Mouse (Mus musculus) spleen, postnatal 10 days (tissue): ENCODE results near the gene Il7r.
A peak's percentile ranks its signal among the peaks of the same experiment; 100 is the strongest.
"Not testable (repeated sequence)": the region's sequence is repeated elsewhere in the genome, so short reads cannot be mapped to it uniquely, and the experiment has no call there.

Experiments
- DNase-seq, 2 experiments: peaks; one replicate each; pipeline ENCODE4 v3.0.0; 2021 to 2022; ENCODE audit warnings: low spot score in 2 of 2

Gene Il7r

DNA sequence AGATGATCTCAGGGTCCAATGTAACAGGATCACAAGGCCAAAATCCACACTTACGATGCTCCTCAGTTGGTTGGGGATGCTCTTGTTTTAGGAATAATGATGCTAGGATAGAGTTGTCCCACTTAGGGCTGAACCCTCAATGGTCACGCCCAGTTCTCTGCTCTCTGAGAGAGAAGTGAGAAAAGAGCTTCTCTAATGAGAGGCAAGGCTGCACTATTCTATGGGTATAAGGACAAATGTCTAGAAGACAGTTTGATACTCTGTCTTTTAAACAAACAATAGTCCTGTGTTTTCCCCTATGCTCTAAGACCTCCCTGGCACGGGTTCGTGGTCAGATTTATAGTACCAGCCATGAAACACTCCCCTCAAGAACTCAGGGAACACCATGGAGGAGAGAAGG, at the start of gene Il7r:
Gene Il7r (minus strand): TSS at position 101 of the 400 bp plus-strand sequence.
- DNase-seq, result no peak

DNA sequence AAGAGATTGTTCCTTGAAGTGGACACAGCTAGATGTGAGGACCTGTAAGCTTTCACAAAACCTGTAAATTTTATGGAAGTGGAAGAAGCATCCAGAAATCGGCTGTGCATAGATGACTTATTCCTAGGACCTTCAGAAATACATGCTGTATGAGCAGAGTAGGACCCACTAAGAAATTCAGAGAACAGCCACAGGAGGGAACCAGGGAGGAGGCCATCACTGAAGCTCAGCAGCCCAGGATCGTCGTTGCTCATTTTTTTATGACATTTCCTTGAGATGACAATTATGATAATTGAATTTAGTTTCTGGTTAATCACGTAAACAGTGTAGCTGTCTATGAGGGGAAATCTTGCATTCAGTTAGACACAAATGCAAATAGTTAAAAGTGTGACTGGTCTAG, 47.3 kb upstream of the Il7r start:
- DNase-seq, result peak in 1 of 2 experiments; percentile 33

DNA sequence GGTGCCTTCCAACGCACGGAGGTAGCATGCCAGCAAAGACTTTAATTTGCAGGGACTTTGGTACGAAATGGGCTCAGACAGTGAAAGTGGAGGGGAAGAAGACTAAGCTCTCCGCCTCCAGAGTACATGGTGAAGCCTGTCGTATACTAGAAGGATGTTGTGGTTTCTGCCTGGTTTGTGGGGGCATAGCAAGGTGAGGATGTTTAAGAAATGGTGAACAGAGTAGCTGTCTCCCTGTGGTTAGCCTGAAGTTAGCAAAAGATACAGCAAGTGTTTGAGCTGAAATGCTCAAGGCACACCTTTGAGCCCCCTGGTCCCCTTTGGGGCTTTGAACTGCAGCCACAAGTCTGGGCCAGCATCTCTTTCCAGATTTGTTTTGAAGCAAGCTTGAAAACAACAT, 44.8 kb upstream of the Il7r start:
- DNase-seq, result no peak

DNA sequence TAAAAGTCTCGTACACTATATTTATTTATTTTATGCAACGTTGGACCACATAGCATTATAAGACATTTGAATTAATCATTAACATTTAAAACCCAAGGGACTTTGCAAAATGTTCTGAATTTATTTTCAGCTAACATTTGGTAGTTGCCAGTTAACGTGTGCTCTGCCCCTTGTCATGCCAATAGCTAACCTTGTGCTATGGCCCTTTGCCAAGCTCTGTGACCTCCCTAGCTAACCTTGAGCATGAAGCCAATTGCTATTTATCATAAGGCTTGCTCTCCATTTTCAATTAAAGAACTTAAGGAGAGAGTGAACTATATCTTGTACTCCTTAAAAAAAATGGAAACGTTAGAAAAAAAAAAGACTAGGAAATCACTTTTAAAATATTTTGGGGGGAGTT, 43.4 kb upstream of the Il7r start:
- no peak for DNase-seq

DNA sequence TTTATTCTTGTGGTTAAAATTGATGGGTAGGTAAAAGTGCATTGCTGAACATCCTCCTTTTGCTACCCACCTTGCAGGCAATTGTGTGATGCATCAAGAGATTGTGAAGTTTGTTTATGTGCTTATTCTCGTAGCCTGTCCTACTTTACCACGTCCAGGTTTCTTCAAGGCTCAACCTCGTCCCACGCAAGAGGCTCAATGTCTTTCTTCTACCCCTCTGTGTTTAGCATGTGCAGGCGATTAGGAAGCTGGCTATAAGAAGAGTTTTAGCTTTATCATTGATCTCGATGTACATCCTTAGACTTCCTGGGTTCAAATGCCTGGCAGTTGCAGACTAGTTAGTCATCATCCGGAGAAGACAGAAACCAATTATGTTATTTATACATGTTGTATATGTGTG, 42.7 kb upstream of the Il7r start:
- DNase-seq, result no peak

DNA sequence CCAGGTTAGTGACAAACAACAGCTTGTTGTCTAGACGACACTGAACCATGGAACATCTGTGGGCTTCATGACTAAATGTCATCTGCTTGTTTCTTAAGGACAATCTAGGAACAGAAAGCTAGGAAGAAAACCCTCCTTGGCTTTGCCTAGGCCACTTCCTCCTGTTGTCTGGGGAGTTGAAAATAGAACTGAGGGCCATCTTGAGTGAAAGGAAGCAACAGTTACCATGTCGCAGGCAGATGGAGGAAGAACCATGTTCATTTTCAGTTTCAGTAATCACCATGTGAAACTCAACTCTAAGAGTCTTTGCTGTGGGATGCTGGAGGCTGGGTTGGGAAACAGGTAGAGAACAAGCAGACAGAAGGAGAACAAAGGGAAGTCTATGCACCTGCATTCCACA, 41.9 kb upstream of the Il7r start:
- DNase-seq, result no peak

DNA sequence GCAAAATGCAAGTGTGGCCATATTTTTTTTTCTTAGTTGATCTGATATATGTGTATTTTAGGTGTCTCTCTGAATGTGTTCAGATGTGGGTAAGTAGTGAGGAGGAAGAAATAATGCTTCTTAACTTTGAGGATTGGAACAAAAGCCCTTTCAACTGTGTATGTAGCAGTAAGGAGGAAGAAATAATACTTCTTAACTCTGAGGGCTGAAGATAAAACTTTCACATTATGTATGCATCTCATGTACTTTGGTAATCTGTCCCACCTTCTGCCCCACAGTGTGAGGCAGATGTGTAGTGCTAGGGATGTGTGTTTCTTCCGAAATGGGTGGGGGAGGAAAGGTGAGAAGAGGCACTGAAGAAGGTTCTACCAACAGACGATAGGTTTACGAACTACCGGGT, 37.3 kb upstream of the Il7r start:
- DNase-seq, result no peak

DNA sequence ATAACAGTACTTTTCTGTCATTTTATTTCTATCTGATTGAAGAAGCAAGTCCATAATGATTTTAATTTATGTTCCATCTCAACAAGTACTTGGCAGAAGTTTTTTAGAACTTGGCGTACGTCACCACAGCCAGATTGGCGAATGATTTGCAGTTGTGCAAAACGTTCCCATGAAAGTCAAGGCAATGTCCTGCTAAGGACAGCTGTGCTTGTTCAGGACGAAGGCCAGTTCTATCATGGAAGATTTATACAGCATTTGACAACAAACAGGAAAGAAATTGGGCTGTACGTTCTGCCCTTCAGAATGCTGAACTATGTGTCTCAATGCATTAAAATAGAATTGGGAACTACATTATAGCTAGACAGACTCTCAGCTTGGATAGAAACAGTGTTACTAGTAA, 35.4 kb upstream of the Il7r start:
- DNase-seq, result no peak

DNA sequence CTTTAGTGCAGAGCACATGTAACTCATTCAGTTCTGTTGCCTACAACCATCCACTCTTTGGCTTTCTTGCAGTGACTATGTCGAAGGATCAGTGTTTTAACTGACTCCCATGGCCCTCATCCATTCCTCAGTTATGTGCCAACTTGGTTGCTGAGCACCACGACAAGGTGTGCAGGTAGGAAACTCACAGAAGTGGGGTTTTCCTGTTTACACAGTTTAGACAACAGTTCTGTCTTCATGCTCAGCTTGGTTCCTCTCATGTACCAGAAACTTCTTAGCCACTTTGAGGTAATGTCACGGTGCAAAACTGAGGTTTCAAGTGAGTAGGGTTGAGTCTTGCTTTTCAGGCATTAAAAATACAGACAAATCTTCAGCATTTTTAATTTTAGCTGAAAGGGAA, 34.2 kb upstream of the Il7r start:
- DNase-seq, result no peak

DNA sequence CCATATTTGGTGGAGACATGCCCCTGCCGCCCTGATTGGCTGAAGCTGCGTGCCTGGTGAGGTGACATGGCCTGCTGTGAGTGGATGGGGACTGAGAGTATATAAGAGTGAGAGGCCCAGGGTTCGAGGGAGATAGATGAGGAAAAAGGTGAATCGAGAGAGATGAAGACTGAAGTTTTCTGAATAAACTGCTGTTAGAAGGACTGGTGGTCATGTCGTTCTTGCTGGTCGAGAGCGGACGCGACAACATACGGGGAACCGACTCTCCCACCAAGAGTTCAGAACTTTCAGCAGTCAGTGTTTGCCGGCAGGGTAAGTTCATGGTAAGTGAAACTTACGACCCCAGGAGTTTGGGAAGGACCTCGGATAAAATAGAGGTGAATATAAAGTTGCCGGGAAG, 27.3 kb upstream of the Il7r start:
- DNase-seq, result not testable (repeated sequence)

DNA sequence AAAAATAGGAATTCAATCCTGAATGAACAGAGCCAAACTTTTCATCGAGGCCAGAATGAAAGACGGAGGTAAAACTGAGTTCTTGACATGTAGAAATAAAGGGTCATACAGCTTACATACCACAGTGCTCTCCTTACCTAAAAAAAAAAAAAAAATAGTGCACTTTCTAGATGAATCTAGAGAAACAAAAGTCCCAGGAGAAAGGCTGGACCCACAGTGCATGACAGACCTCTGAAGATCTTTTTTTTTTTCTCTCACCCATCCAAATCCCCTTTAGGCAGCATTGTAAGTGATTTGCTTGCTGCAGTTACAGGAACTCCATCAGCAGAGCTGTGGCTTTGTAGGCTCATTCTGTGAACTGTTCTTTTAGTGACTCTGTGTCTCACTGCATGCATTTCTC, 19.0 kb upstream of the Il7r start:
- DNase-seq, result no peak

DNA sequence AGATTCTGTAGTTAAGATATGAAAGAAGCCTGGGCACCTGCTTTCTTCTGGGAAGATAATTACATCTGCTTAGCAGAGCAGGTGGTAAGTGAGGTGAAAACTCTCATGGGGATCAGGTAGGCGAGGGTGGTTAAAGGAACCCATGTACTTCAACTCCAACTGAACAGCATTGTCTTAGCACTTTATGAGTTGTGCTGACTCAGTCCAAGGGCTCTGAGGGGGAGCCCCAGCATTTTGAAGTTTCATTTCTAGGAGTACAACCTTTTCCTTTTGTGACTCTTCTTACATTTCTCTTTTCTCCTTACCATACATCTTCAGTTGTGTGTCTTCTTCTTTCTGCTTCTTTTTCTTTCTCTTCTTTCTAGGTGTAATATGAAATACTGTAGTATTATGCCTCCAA, 5.2 kb upstream of the Il7r start:
- no peak for DNase-seq

DNA sequence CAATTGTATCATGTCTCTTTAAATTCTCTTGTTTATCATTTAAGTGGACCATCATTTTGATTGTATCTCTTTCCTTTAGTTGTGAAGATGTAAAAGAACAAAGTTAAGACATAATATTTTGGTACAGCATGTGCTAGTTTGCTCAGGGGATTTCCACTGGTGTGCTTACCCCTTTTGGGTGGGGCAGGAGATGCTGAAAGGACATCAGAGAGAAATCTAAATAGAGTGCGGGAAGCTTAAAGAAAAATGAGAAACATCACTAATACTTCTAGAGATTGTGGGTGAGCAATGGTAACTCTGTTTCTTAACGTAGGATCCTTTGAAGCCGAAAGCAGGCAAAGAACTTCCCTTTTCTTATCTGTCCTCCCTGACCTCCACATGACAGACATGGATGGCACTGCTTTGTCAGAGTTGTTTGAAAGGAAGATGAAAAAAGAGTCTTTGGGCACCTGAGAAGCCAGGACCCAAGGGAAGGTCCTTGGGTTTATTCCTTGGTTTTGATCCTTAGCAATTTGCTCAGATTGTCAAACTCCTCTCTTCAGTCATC, 3.5 kb upstream of the Il7r start:
- DNase-seq, result no peak

DNA sequence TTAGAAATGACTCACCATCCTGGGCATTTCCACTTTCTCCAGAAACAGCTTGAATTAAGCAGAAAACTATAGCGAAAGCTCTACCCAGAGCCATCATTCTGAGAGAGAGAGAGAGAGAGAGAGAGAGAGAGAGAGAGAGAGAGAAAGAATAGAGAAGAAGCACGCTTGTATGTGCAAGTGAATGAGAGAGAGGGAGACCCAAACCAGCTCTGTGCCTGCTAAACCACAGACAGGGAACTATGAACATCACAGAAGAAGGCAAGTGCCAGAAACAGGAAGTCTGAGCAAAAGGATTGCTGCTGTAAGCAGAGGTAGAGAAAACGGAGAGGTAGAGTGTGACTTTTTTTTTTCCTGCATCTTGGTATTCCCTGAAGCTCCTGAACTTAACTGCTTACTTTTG, 330 bp downstream of the Il7r start:
- DNase-seq, result peak in 1 of 2 experiments; percentile 17

DNA sequence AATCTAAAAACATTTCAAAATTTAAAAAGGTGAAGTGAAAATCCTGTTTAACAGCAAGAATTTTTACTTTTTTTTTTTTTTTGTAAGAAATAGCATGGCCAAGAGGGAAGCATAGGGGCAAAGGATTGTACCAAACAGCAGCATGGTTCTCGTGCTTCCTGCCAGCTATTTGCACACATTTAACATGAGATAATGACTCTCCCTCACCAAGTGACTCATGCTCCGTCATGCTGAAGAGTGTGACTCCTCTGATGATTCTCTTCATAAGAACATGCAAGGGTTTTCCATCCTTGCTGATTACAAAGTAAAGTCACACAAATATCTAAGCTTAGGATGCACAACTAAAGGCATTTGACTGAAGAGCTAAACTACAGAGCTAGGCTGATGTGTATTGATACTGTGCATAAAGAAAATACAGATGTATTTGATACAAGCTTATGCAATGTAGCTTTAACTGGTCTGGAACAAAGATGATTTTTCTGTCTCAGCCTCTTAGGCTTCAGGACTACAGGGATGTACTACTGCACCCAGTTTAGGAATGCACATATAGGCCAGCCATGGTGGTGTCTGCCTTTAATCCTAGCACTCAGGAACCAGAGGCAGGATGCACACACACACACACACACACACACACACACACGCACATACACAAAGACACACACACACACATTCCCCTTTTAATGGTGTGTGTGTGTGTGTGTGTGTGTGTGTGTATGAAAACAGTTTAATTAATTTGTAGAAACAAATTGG, 1.6 kb downstream of the Il7r start:
- peak in 1 of 2 experiments; percentile 15 for DNase-seq

DNA sequence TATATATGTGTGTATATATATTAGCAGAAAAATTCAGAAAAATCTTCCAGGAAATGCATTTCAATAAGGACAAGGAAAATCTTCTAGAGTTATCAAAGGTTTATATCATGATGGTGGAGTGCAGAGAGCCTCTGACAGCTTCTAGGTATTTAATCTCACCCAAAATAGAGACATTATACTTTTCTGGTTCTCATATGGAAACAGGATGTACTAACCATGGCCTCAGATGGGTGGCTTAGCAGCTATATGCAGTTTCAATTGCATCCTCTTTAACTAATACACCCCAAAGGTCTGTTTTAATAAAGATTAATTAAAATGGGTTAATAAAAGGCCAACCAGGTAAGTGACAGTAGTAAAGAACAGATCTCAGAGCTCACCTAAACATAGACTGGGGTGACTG, 3.6 kb downstream of the Il7r start:
- DNase-seq, result no peak

DNA sequence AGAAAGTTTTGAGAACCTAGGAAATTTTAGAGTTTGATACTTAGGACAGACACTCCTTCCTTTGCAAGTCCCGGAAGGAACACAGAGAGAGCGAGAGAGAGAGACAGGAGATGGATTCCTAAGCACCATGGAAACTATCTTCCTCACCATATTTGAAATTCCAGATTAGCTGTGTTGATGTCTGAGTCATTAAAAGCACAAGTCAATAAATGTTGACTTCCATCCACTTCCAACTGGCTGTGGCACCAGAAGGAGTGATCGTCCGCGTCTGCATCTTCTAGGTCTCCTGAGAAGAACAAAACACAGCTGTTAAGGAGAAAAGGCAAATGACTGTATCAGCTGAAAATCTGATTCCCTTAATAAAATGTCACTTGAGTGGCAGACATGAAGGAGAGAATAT, 5.1 kb downstream of the Il7r start:
- DNase-seq, result no peak

DNA sequence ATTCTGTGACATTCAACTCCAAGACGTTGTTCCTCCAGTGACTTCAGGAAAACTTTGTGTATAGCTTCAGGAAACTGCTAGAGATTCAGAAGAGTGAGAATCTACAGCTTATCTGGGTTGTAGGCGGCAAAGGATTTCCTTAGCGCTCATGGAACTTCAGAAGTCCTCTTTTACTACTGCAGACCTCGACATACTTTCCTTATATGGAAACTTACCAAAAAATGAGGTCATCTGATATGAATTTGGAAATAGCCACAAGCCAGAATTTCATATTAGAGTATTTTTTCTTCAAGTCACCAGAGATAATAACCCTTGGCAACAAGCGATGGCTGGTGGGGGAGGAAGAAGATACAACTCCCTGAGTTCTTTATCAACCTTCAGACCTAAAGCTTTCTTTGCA, 6.0 kb downstream of the Il7r start:
- DNase-seq, result no peak

DNA sequence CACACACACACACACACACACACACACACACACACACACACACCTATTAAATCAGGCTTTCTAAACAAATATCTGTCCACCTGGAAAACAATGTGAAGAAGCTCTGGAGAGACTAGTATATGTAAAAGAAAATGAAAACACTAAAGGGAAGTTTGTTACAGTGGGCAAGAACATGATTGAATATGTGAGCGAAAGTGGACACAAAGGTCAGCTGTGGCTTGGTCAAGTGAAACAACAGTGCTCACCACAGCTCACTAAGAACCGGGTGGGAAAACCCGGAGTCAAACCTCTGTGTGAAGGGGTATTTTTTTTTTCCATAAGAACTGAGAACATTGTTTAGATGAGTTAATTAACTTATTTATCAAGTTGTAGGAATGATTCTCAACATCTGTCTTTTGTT, 6.9 kb downstream of the Il7r start:
- no peak for DNase-seq

DNA sequence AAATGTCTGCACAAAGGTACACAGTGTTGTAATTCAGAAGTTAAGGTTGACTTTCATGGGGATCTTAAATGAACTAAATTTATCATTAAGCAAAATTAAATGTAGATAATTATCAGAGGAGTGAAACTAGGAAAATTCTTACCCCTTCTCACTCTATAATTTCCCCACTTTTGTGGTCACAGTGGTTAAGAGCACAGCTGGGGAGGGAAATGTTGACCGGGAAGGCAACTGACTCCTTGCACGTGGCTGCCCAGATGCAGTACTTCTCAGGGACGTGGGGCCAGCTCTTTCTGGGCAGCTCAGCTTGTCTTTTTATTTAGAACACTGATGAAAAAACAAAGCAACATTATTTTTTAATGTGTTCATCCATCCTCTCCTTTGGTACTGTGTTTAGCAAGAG, 37.9 kb downstream of the Il7r start:
- no peak for DNase-seq

DNA sequence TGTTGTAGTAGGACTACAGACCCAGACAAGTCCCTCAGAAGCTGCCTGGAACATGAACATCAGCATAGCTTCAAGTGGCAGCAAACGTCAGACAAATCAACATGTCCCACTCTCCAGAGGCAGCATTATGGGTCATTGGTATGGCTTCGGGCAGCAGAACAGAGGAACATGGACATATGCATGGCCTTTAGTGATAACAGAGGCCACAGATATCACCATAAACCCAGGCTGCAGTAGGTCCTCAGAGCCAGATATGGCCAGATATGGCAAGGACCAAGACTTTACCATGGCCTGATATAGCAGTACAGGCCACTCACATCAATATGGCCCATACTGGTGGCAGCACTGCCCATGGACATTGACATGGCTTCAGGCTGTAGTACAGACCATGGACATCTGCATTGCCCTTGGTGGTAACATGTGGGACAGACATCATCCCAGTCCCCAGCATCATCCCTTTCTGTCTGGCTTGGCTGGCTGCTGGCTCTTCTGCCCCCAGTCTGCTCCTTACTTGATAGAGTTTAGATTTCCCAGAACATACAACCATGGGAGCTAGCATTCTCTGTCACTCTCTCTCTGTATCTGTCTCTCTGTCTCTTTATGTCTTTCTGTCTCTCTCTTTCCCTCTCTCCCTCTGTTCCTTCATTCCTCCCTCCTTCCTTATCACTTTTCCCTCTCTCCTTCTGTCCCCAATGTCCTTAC, 40.4 kb downstream of the Il7r start:
- DNase-seq, result no peak

DNA sequence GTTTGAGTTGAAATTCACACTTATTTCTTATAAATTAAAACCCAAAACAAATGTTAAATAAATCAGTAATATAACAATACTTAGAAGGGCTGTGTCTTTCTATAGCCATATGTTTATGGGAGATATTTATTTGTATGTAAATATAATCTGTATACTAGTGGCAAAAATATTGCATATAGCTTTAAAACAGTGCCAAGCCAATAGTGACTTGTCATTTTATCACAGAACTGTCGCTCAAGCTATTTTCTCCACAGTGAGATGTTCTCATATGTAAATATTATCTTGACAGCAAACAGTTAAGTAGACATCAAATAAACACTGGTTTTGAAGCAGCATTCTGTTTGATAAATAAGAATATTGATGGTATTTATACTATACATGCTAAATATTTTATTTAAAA, 56.8 kb downstream of the Il7r start:
- DNase-seq, result no peak

DNA sequence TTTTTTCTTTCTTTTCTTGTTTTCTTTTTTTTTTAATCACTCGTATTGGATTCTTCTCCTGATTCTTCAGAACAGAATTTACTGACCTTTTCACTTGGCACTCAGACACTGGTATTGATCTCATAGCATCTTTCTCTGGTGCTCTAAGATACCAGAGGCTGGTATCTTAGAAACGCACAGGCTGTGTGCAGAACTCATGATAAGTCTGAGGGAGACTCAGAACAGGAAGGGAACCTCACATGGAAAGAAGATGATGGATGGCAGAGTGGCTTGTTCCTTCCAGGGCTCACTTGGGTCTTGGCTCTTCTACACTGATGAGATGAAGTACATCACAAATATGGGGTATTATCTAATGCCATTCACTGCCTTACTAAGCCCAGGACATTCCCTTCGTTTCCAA, 57.4 kb downstream of the Il7r start:
- peak in 1 of 2 experiments; percentile 59 for DNase-seq
